Mouse (Mus musculus) neural tube, embryonic 13.5 days (tissue): ENCODE data around the gene Zfp142. TPM values are rescaled to one million over a fixed set of nuclear protein-coding genes. Genes with fewer than 3 reads are reported as not detected.
A peak's percentile ranks its signal among the peaks of the same experiment; 100 is the strongest.

Source experiments
- ATAC-seq: fragments of 200-750 bp; cut with Nextera tagmentation; 2 replicates; pipeline ENCODE4 v1.8.0; 2017; ENCODE audit warnings: low read depth, mild to moderate bottlenecking, moderate TSS enrichment, moderate library complexity
- H3K27ac ChIP-seq: fragments of 300-500 bp; sonication (generic); replicated peaks from 2 replicates; pipeline ENCODE4 v1.5.1; 2015; ENCODE audit warnings: moderate library complexity, mild to moderate bottlenecking, inconsistent platforms
- H3K27me3 ChIP-seq: fragments of 300-500 bp; sonication (generic); 2 replicates; pipeline ENCODE4 v1.6.1; 2015; ENCODE audit warnings: mild to moderate bottlenecking, inconsistent platforms
- H3K36me3 ChIP-seq: fragments of 300-500 bp; sonication (generic); 2 replicates; pipeline ENCODE4 v1.6.1; 2015; ENCODE audit warnings: mild to moderate bottlenecking, inconsistent platforms
- H3K4me1 ChIP-seq: fragments of 300-500 bp; sonication (generic); replicated peaks from 2 replicates; pipeline ENCODE4 v1.6.1; 2015; ENCODE audit warnings: inconsistent platforms
- H3K4me2 ChIP-seq: fragments of 300-500 bp; sonication (generic); 2 replicates; pipeline ENCODE4 v1.6.1; 2015; ENCODE audit warnings: inconsistent platforms, mild to moderate bottlenecking, moderate library complexity
- H3K4me3 ChIP-seq: fragments of 300-500 bp; sonication (generic); 2 replicates; pipeline ENCODE4 v1.5.1; 2015; ENCODE audit warnings: mild to moderate bottlenecking, inconsistent platforms
- H3K9ac ChIP-seq: fragments of 300-500 bp; sonication (generic); 2 replicates; pipeline ENCODE4 v1.6.1; 2015; ENCODE audit warnings: moderate library complexity, mild to moderate bottlenecking, inconsistent platforms
- H3K9me3 ChIP-seq: fragments of 300-500 bp; sonication (generic); 2 replicates; pipeline ENCODE4 v1.6.1; 2016; ENCODE audit warnings: inconsistent platforms
- WGBS: fragments of 180-500 bp; shearing (Covaris S2); methylation state at CpG from one replicate; pipeline ENCODE4 v1.1.7; 2015; 5-methylcytosine and 5-hydroxymethylcytosine counted together
- polyA plus RNA-seq: library from polyadenylated mRNA; unstranded; fragments of >200 nt; fragmentation: Nextera tagmentation; extraction: Ambion mirVana; gene quantifications from 2 replicates; pipeline ENCODE4 v1.2.1, GENCODE M21; 2015

Gene Zfp142
- 6.7 and 7.5 TPM in 2 replicates for polyA plus RNA-seq

- H3K36me3 ChIP-seq = peaks cover 40% of the 10 kb centered on the region
- peak within 1 kb of the TSS; percentile 92 for H3K4me2 ChIP-seq
- peak within 1 kb of the TSS; percentile 88 for H3K9ac ChIP-seq
- peak within 1 kb of the TSS; percentile 87 for H3K27ac ChIP-seq
- H3K4me1 ChIP-seq = peaks cover 35% of the 10 kb centered on the region
- ATAC-seq = peak; percentile 99
- H3K4me3 ChIP-seq = peak within 1 kb of the TSS; percentile 86
- no peaks in the 10 kb centered on the region for H3K27me3 ChIP-seq
- WGBS = under 1% methylated on average over 48 of the region's 48 CpGs
- H3K9me3 ChIP-seq = no peaks in the 10 kb centered on the region
These were observed at the start of gene Zfp142, which contains the start of gene Bcs1l for GRCm38 (mm10) chr1:74587773-74588445. Gene Zfp142, minus strand, starts transcription at chr1:74588246. Gene Bcs1l, plus strand, starts transcription at chr1:74588289.

DNA sequence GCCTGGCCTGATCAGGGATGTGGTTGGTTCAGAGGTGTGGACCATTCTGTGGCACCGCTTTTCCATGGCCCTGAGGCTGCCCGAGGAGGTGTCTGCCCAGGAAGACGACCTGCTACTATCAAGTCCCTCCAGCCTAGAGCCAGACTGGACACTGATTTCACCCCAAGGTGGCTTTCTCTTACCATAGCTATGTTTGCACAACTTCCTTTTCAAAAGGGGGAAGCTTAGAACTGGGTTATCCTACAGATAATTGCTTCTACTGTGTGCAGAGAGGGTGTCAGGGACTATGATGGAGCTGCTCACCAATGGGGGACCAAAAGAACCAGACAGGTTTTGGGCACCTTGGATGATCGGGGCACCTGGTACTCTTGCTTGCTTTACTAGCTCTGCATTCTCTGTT lies 44.7 kb upstream of the Zfp142 start:
- H3K27me3 ChIP-seq = no peaks in the 10 kb centered on the region
- 84% methylated on average over 4 of the region's 4 CpGs for WGBS
- no peak overlapping the region for H3K4me2 ChIP-seq
- no peak overlapping the region for H3K27ac ChIP-seq
- ATAC-seq = no peak
- H3K4me3 ChIP-seq = no peak overlapping the region
- no peaks in the 10 kb centered on the region for H3K9me3 ChIP-seq
- peaks cover 52% of the 10 kb centered on the region for H3K36me3 ChIP-seq
- H3K9ac ChIP-seq = no peak overlapping the region
- no peaks in the 10 kb centered on the region for H3K4me1 ChIP-seq

DNA sequence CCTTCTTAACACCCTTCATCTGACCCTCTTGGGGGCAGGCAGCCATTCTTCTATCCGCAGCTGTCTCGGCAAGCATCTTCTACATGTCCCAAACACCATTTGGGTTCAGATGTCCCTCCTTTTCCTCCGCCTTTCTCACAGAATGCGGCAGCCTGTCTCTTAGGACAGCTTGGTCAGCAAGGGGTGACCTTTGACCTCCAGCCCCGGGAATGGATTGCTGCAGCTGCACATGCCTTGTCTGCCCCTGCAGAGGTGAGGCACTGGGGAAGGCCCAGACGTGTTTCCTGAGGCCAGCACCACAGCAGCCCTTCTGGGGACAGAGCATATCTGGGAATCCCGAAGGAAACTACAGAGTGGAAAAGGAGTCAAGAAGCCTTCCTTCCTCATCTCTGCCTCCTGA lies 40.0 kb upstream of the Zfp142 start:
- H3K27me3 ChIP-seq = no peaks in the 10 kb centered on the region
- no peak overlapping the region for H3K9ac ChIP-seq
- 51% methylated on average over 7 of the region's 7 CpGs for WGBS
- no peak for ATAC-seq
- H3K4me2 ChIP-seq = no peak overlapping the region
- no peaks in the 10 kb centered on the region for H3K4me1 ChIP-seq
- no peaks in the 10 kb centered on the region for H3K9me3 ChIP-seq
- H3K36me3 ChIP-seq = peaks cover 66% of the 10 kb centered on the region
- H3K27ac ChIP-seq = no peak overlapping the region
- no peak overlapping the region for H3K4me3 ChIP-seq

DNA sequence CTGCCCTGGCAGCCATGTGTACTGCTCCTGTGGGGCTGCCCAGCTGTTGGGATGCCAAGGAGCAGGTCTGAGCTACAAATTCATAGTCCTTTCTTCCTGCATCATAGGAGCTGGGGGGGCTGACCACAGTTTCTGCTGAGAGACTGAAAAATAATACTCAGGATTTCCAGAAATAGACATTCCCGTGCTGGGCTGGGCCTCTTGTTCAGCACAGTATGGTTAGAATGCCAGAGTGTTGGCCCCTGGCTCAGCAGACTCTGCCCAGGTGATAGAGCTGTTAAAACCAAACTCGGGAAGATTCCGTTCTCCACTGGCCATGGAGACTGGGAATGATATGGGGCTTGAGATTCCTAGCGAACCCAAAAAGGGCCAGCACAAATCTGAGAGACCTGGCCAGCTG lies 38.0 kb upstream of the Zfp142 start:
- H3K36me3 ChIP-seq = peaks cover 82% of the 10 kb centered on the region
- 88% methylated on average over 4 of the region's 4 CpGs for WGBS

GRCm38 (mm10) chr1:74624183-74624582 lies 36.1 kb upstream of the Zfp142 start:
- H3K27ac ChIP-seq = no peak overlapping the region
- no peak for ATAC-seq
- H3K4me1 ChIP-seq = no peaks in the 10 kb centered on the region
- H3K27me3 ChIP-seq = no peaks in the 10 kb centered on the region
- no peak overlapping the region for H3K4me2 ChIP-seq
- H3K4me3 ChIP-seq = no peak overlapping the region
- no peaks in the 10 kb centered on the region for H3K9me3 ChIP-seq
- no peak overlapping the region for H3K9ac ChIP-seq
- 85% methylated on average over 1 of the region's 1 CpGs for WGBS
- peaks cover 81% of the 10 kb centered on the region for H3K36me3 ChIP-seq

More for the DNA sequence above, 38.0 kb upstream of the Zfp142 start:
- H3K4me2 ChIP-seq = no peak overlapping the region
- H3K27me3 ChIP-seq = no peaks in the 10 kb centered on the region
- no peak overlapping the region for H3K27ac ChIP-seq
- H3K9ac ChIP-seq = no peak overlapping the region
- H3K4me3 ChIP-seq = no peak overlapping the region
- no peaks in the 10 kb centered on the region for H3K9me3 ChIP-seq
- no peak for ATAC-seq
- H3K4me1 ChIP-seq = no peaks in the 10 kb centered on the region

- no peaks in the 10 kb centered on the region for H3K27me3 ChIP-seq
- peak within 1 kb of the TSS; percentile 90 for H3K4me2 ChIP-seq
- peak within 1 kb of the TSS; percentile 89 for H3K9ac ChIP-seq
- 8% methylated on average over 25 of the region's 25 CpGs for WGBS
- H3K4me1 ChIP-seq = peaks cover 22% of the 10 kb centered on the region
- H3K4me3 ChIP-seq = peak within 1 kb of the TSS; percentile 92
- H3K9me3 ChIP-seq = no peaks in the 10 kb centered on the region
- ATAC-seq = peak; percentile 92
- peaks cover 57% of the 10 kb centered on the region for H3K36me3 ChIP-seq
- peak within 1 kb of the TSS; percentile 67 for H3K27ac ChIP-seq
These were observed 13.4 kb upstream of the Zfp142 start, which contains the start of the genes Rnf25 and Stk36 for GRCm38 (mm10) chr1:74601267-74601962. Gene Rnf25, minus strand, starts transcription at chr1:74601397. Gene Stk36, plus strand, starts transcription at chr1:74601445.

DNA sequence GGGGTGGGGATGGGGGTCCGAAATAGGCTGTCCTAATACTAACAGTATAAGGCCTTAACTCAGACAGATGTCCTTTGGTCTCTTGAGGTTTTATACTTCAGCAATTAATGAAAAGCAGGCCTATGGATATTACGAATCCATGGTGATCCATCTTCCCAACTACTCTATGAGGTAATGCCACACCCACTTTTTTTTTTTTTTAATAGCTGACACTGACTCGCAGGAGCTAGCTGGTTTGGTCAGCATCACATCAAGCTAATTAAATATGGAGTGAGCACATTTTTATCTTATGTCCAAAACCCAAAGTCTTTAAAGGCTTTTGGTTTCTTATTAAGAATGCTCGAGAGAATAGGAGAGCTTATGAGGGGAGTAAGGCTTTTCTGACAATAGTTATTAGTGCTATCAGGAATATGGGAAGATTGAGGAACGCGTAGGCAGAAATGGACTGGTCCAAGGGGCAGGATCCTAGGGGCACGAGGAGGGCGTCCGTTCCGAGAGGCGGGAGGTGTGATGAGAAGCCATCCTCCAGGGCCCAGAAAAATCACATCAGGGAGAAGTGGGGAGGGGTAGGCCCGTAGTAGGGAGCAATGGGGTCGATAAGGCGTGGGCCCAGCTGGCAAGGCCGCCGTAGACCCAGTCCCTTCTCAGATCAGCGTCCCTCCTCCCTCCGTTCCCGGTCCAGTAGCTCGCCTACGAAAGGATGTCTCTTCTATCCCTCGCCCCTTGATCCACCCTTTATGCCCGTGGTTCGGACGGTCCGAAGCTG lies 12.6 kb upstream of the Zfp142 start:
- no peaks in the 10 kb centered on the region for H3K9me3 ChIP-seq
- peak overlapping the region; percentile 90 for H3K4me2 ChIP-seq
- H3K27ac ChIP-seq = peak overlapping the region; percentile 67; the same call in 1 of the 2 replicates
- H3K27me3 ChIP-seq = no peaks in the 10 kb centered on the region
- peaks cover 22% of the 10 kb centered on the region for H3K4me1 ChIP-seq
- 9% methylated on average over 26 of the region's 26 CpGs for WGBS
- H3K9ac ChIP-seq = peak overlapping the region; percentile 89
- peak overlapping the region; percentile 92 for H3K4me3 ChIP-seq
- ATAC-seq = peak; percentile 75
- peaks cover 60% of the 10 kb centered on the region for H3K36me3 ChIP-seq

DNA sequence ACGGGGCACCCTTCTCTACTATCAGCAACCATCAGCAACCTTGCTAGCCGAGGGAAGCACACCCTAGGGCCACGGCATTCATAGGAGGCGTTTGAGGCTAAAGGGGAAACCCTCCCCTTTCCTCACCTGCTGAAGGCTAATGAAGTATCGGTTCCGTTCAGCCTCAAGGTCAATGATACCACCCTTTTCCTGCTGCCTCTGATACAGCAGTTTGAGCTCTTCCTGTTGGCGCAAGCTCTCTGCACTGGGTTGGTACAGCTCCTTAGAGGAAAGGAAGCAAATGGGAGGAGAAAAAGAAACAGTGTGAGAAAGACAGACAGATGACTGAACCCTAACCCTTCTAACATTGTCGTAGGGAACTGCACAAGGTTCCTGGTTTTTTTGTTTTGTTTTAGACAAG lies 6.4 kb upstream of the Zfp142 start:
- no peak overlapping the region for H3K9ac ChIP-seq
- no peaks in the 10 kb centered on the region for H3K27me3 ChIP-seq
- H3K36me3 ChIP-seq = peaks cover 91% of the 10 kb centered on the region
- H3K4me3 ChIP-seq = no peak overlapping the region
- peaks cover under 1% of the 10 kb centered on the region; the same call in 1 of the 2 replicates for H3K4me1 ChIP-seq
- no peaks in the 10 kb centered on the region for H3K9me3 ChIP-seq
- H3K27ac ChIP-seq = no peak overlapping the region
- WGBS = 90% methylated on average over 8 of the region's 8 CpGs
- no peak overlapping the region for H3K4me2 ChIP-seq
- no peak for ATAC-seq

- Histone ChIP-seq H3K36me3 (peaks cover 42% of the 10 kb centered on the region), H3K27me3 (no peaks in the 10 kb centered on the region), H3K27ac (peak overlapping the region; percentile 87), H3K4me2 (peak overlapping the region; percentile 92), H3K4me3 (peak overlapping the region; percentile 86), H3K4me1 (peaks cover 35% of the 10 kb centered on the region), H3K9me3 (no peaks in the 10 kb centered on the region), H3K9ac (peak overlapping the region; percentile 88)
- WGBS = under 1% methylated on average over 24 of the region's 24 CpGs
- ATAC-seq = peak; percentile 21
These were observed 743 bp downstream of the Zfp142 start for GRCm38 (mm10) chr1:74587233-74587772.

DNA sequence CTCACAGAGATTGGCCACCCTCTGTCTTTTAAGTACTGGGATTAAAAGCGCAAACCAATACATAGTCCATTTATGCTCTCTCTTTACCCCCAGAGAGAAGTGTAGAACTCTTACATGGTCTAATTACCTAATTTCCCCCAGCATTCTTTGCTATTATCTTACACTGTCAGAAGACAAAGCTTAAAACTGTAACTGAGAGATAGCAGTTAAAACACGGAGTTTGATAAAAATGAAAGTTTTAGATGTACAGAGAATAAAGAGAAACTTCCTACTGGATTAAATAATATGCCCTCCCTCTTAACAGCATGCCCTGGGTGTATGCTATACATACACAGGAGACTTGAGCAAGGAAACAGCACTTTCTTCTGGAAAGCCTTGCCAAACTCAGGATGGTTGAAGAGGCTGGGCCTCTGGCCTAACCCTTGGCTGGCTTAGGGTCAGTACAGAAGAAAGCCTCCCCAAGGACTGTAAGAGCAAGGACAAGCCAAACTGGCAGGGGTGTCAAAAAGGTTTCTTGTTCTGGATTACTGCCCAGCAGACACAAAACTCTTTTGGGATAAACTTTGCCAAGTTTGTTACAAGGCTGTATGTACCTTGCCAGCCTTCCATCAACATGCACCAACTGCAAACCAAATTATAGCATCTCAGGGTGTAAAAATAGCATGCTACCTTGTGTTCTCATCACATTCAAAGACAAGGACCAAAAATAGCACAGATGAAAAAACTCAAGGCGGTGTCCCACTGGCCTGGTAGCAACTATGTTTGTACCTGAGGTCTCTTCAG lies 3.2 kb downstream of the Zfp142 start:
- H3K4me1 ChIP-seq = peaks cover 35% of the 10 kb centered on the region
- ATAC-seq = no peak
- H3K9me3 ChIP-seq = no peaks in the 10 kb centered on the region
- H3K36me3 ChIP-seq = peaks cover 26% of the 10 kb centered on the region
- H3K4me2 ChIP-seq = no peak overlapping the region
- 95% methylated on average over 3 of the region's 3 CpGs for WGBS
- no peaks in the 10 kb centered on the region for H3K27me3 ChIP-seq
- H3K4me3 ChIP-seq = no peak overlapping the region
- peak overlapping the region; percentile 50; the same call in 1 of the 2 replicates for H3K9ac ChIP-seq
- H3K27ac ChIP-seq = no peak overlapping the region

DNA sequence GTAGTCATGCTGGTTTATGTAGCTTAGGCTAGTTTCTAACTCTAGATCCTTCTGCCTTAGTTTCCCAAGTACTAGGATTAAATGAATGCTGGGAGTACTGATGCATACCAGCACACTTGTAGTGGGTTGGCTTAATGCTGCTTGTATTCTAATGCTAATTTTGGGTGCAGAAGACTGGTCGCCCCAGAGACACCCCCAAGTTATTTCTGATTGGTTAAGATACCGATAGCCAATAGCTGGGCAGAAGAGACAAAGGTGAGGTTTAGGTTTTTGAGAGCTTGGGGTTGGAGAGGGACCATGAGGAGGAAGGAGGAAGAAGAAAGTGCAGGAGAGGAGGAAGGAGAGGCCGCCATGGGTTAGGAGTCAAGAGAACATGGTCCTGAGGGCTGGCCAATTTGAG lies 5.4 kb downstream of the Zfp142 start:
- H3K27me3 ChIP-seq = no peaks in the 10 kb centered on the region
- 76% methylated on average over 3 of the region's 3 CpGs for WGBS
- peaks cover 40% of the 10 kb centered on the region for H3K36me3 ChIP-seq
- ATAC-seq = no peak
- H3K4me3 ChIP-seq = no peak overlapping the region
- H3K9me3 ChIP-seq = no peaks in the 10 kb centered on the region
- no peak overlapping the region for H3K9ac ChIP-seq
- no peak overlapping the region for H3K4me2 ChIP-seq
- no peak overlapping the region for H3K27ac ChIP-seq
- peaks cover 25% of the 10 kb centered on the region for H3K4me1 ChIP-seq
